Mouse (Mus musculus): ENCODE measurements around the gene Olfr313.

- TF ChIP-seq GATA1 (IDR thresholded peaks at IDR 0.05; ENCODE audit: borderline replicate concordance, low read length) (no peak), FLI1 (IDR thresholded peaks at IDR 0.05; ENCODE audit: low read length) (no peak)
These were observed 15.0 kb downstream of the Olfr313 start for GRCm38 (mm10) chr11:58829764-58830163.
